ENCODE assay signal across 7 mouse cellular contexts in genomic region chr4:136140327-136141250, GRCm38 (mm10). TPM values are rescaled to one million over a fixed set of nuclear protein-coding genes. Genes with fewer than 3 reads are reported as not detected.
DNase-seq lines count a peak whose midpoint lies in the region; ATAC-seq and TF ChIP-seq lines count a peak whose summit lies in the region.

No protein-coding gene starts in this region.

- H3K36me3 ChIP-seq in intestine, postnatal 0 days (ENCODE audit: control insufficient read depth, insufficient read depth), result no peaks in the 10 kb centered on the region
- H3K36me3 ChIP-seq in limb, embryonic 12.5 days, result peaks cover 7% of the 10 kb centered on the region; the same call in 1 of the 2 replicates
- H3K36me3 ChIP-seq in midbrain, embryonic 14.5 days (ENCODE audit: control insufficient read depth, insufficient read depth, low read length), result no peaks in the 10 kb centered on the region

- no peaks in the 10 kb centered on the region for H3K9me3 ChIP-seq in intestine, postnatal 0 days (ENCODE audit: control insufficient read depth)
- H3K9me3 ChIP-seq in limb, embryonic 12.5 days, result no peaks in the 10 kb centered on the region
- H3K9me3 ChIP-seq in midbrain, embryonic 14.5 days (ENCODE audit: control insufficient read depth, low read length), result no peaks in the 10 kb centered on the region

- 0 out of 2 replicates have a peak overlapping the region, but pooled peaks have one; percentile 0 for H3K4me3 ChIP-seq in intestine, postnatal 0 days (ENCODE audit: low read depth, low read length)
- H3K4me3 ChIP-seq in limb, embryonic 12.5 days (replicated peaks), result peak overlapping the region; percentile 21
- H3K4me3 ChIP-seq in midbrain, embryonic 14.5 days (replicated peaks; ENCODE audit: low read depth, low read length), result peak overlapping the region; percentile 26

- 10% methylated on average over 31 of the region's 31 CpGs for WGBS in intestine, postnatal 0 days
- 2% methylated on average over 31 of the region's 31 CpGs for WGBS in limb, embryonic 12.5 days
- 4% methylated on average over 31 of the region's 31 CpGs for whole genome bisulfite sequencing in midbrain, embryonic 14.5 days

- H3K9ac ChIP-seq in intestine, postnatal 0 days (ENCODE audit: low read depth, low read length), result peak overlapping the region; percentile 35; the same call in 1 of the 2 replicates
- H3K9ac ChIP-seq in limb, embryonic 12.5 days (replicated peaks), result peak overlapping the region; percentile 42
- peak overlapping the region; percentile 29; the same call in 1 of the 2 replicates for H3K9ac ChIP-seq in midbrain, embryonic 14.5 days (replicated peaks; ENCODE audit: low read length)

- H3K27me3 ChIP-seq in intestine, postnatal 0 days (replicated peaks; ENCODE audit: control insufficient read depth, insufficient read depth, low read length), result 0 out of 2 replicates have a peak, but pooled peaks cover 4% of the 10 kb centered on the region
- H3K27me3 ChIP-seq in limb, embryonic 12.5 days, result no peaks in the 10 kb centered on the region
- H3K27me3 ChIP-seq in midbrain, embryonic 14.5 days (ENCODE audit: control insufficient read depth, insufficient read depth, low read length), result peaks cover 13% of the 10 kb centered on the region; the same call in 1 of the 2 replicates

- peak; percentile 97 for DNase-seq in adrenal gland, adult 2 months
- peak; percentile 95 for DNase-seq in embryo, embryonic 11.5 days (ENCODE audit: low read depth, low spot score)
- peak; percentile 90 to 96 for DNase-seq in gastrocnemius, postnatal 4 days (ENCODE audit: low spot score in 2 of 2)
- peak; percentile 94 for DNase-seq in midbrain, embryonic 14.5 days
- peak; percentile 41 to 62 for DNase-seq in spleen, postnatal 14 days (ENCODE audit: low spot score in 2 of 2)

- peak overlapping the region; percentile 81 for H3K27ac ChIP-seq in intestine, postnatal 0 days (ENCODE audit: low read depth, low read length)
- H3K27ac ChIP-seq in limb, embryonic 12.5 days, result peak overlapping the region; percentile 99
- peak overlapping the region; percentile 79 for H3K27ac ChIP-seq in midbrain, embryonic 14.5 days (replicated peaks; ENCODE audit: low read depth, low read length)

- H3K4me1 ChIP-seq in intestine, postnatal 0 days (replicated peaks; ENCODE audit: control insufficient read depth, insufficient read depth, low read length), result peaks cover 14% of the 10 kb centered on the region
- H3K4me1 ChIP-seq in limb, embryonic 12.5 days (replicated peaks), result peaks cover 73% of the 10 kb centered on the region
- peaks cover 52% of the 10 kb centered on the region for H3K4me1 ChIP-seq in midbrain, embryonic 14.5 days (ENCODE audit: control insufficient read depth, insufficient read depth, low read length)

- ATAC-seq in intestine, postnatal 0 days, result peak; percentile 62
- ATAC-seq in limb, embryonic 12.5 days (ENCODE audit: insufficient number of reproducible peaks, insufficient read depth, low FRiP score, low TSS enrichment, low read depth), result peak; percentile 90
- peak; percentile 81 for ATAC-seq in midbrain, embryonic 14.5 days (ENCODE audit: low FRiP score, low TSS enrichment)

- H3K4me2 ChIP-seq in intestine, postnatal 0 days (replicated peaks; ENCODE audit: low read depth), result peak overlapping the region; percentile 53
- H3K4me2 ChIP-seq in limb, embryonic 12.5 days, result peak overlapping the region; percentile 68
- peak overlapping the region; percentile 60 for H3K4me2 ChIP-seq in midbrain, embryonic 14.5 days (ENCODE audit: low read length)

- TF ChIP-seq CTCF in intestine, postnatal 0 days (IDR thresholded peaks at IDR 0.05; ENCODE audit: low read depth), result peak; percentile 54

RNA-seq across cellular contexts. Expression of gene Id3, which starts 2.7 kb away (rescaled TPM):
- 10 to 100 TPM; 31.5 to 70.5 TPM for total RNA-seq in adrenal gland, adult 2 months (2021)
- 235 and 298 TPM in 2 replicates for polyA plus RNA-seq in adrenal gland, adult 2 months (2012; rRNA removed)
- 10 to 100 TPM; 51.3 to 59.3 TPM for total RNA-seq in gastrocnemius, postnatal 4 days (2021)
- polyA plus RNA-seq in intestine, postnatal 0 days (2015; fragmentation: Nextera tagmentation; extraction: Ambion mirVana), result 106 and 118 TPM in 2 replicates
- 652 and 658 TPM in 2 replicates for polyA plus RNA-seq in limb, embryonic 12.5 days (2016; fragmentation: Nextera tagmentation; extraction: Ambion mirVana)
- 108 and 140 TPM in 2 replicates for polyA plus RNA-seq in midbrain, embryonic 14.5 days (2014; fragmentation: Nextera tagmentation; extraction: Ambion mirVana)

RNA-seq across cellular contexts. Expression of gene E2f2, which starts 31.6 kb away (rescaled TPM):
- total RNA-seq in adrenal gland, adult 2 months (2021), result 1 to 10 TPM; 1.8 to 5.1 TPM
- 2.9 and 3.0 TPM in 2 replicates for polyA plus RNA-seq in adrenal gland, adult 2 months (2012; rRNA removed)
- 10 to 100 TPM; 18.4 to 19.4 TPM for total RNA-seq in gastrocnemius, postnatal 4 days (2021)
- polyA plus RNA-seq in intestine, postnatal 0 days (2015; fragmentation: Nextera tagmentation; extraction: Ambion mirVana), result 4.1 and 4.2 TPM in 2 replicates
- polyA plus RNA-seq in limb, embryonic 12.5 days (2016; fragmentation: Nextera tagmentation; extraction: Ambion mirVana), result 10.6 and 10.8 TPM in 2 replicates
- 1.2 and 1.7 TPM in 2 replicates for polyA plus RNA-seq in midbrain, embryonic 14.5 days (2014; fragmentation: Nextera tagmentation; extraction: Ambion mirVana)

Comparison
In these comparisons a context has a peak if more than half of its experiments do, and no peak if none do; other contexts are left out.
1. Peak in every context shown above with its lines: DNase-seq, ATAC-seq, H3K4me3 ChIP-seq and H3K27ac ChIP-seq.